Mouse (Mus musculus) stomach, postnatal 0 days (tissue): ENCODE measurements around the gene Ccdc155. TPM values are rescaled to one million over a fixed set of nuclear protein-coding genes. Genes with fewer than 3 reads are reported as not detected.

Experiments
- ATAC-seq: fragments of 200-750 bp; cut with Nextera tagmentation; 2 replicates; pipeline ENCODE4 v1.8.0; 2017; ENCODE audit not compliant: low FRiP score, low TSS enrichment
- DNase-seq: peaks from one replicate; pipeline ENCODE4 v3.0.0-alpha.2; 2016; ENCODE audit warnings: low spot score
- H3K27ac ChIP-seq: fragments of 300-500 bp; sonication (generic); replicated peaks from 2 replicates; pipeline ENCODE4 v1.5.1; 2014; ENCODE audit warnings: mild to moderate bottlenecking, control low read depth
- H3K27me3 ChIP-seq: fragments of 300-500 bp; sonication (generic); 2 replicates; pipeline ENCODE4 v1.6.1; 2014; ENCODE audit warnings: low read length; ENCODE audit not compliant: control insufficient read depth, insufficient read depth
- H3K36me3 ChIP-seq: fragments of 300-500 bp; sonication (generic); 2 replicates; pipeline ENCODE4 v1.6.1; 2014; ENCODE audit warnings: low read length, mixed read lengths; ENCODE audit not compliant: control insufficient read depth, insufficient read depth
- H3K4me1 ChIP-seq: fragments of 300-500 bp; sonication (generic); replicated peaks from 2 replicates; pipeline ENCODE4 v1.6.1; 2014; ENCODE audit warnings: antibody characterized with exemption; ENCODE audit not compliant: control insufficient read depth, insufficient read depth
- H3K4me2 ChIP-seq: fragments of 300-500 bp; sonication (generic); replicated peaks from 2 replicates; pipeline ENCODE4 v1.6.1; 2014; ENCODE audit warnings: low read depth, mild to moderate bottlenecking, control low read depth, moderate library complexity
- H3K4me3 ChIP-seq: fragments of 300-500 bp; sonication (generic); 2 replicates; pipeline ENCODE4 v1.5.1; 2014; ENCODE audit warnings: low read depth, low read length, control low read depth
- H3K9ac ChIP-seq: fragments of 300-500 bp; sonication (generic); 2 replicates; pipeline ENCODE4 v1.6.1; 2014; ENCODE audit warnings: mild to moderate bottlenecking, low read length, control low read depth, mixed read lengths
- H3K9me3 ChIP-seq: fragments of 300-500 bp; sonication (generic); 2 replicates; pipeline ENCODE4 v1.6.1; 2016; ENCODE audit warnings: low read length; ENCODE audit not compliant: control insufficient read depth
- CTCF ChIP-seq: IDR thresholded peaks from 2 replicates; pipeline ENCODE4 v1.5.1; 2016; ENCODE audit warnings: antibody characterized with exemption, low read depth, mild to moderate bottlenecking, moderate library complexity
- EP300 ChIP-seq: optimal IDR thresholded peaks from 2 replicates; pipeline ENCODE3; 2016; ENCODE audit warnings: antibody characterized with exemption
- WGBS: fragments of 180-500 bp; shearing (Covaris S2); extraction: QIAGEN DNeasy Blood & Tissue Kit; methylation state at CpG from one replicate; pipeline ENCODE4 v1.1.7; 2014; 5-methylcytosine and 5-hydroxymethylcytosine counted together
- polyA plus RNA-seq: library from polyadenylated mRNA; unstranded; fragments of >200 nt; fragmentation: Nextera tagmentation; extraction: Ambion mirVana; gene quantifications from 2 replicates; pipeline ENCODE4 v1.2.1, GENCODE M21; 2015

The Ccdc155 gene
- polyA plus RNA-seq, 1 experiment from 2014 or later = 0.13 TPM

DNA sequence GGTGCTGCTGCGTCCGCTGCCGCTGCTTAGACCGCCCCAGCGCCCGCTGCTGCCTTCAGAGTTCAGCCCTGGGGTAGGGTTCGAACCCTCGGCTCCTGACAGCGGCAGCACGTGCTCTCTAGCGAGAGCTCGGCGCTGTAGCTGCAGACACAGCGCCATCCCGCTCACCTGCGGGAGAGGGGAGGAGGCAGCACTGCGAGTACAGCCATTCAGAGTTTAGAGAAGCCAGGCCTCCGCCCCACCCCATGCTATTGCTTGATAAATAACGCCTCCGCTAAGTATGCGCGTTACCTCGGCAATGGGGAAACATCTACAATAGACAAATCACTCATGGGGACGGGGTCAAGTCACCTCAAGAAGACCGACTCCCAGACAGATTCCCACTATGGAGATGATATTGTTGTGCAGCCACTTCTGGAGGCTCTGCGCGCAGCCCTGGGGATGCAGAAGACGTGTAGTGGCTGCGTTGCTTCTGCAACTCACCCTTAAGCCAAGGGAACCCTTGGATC lies 29.7 kb upstream of the Ccdc155 start:
- Histone ChIP-seq H3K9me3 (no peaks in the 10 kb centered on the region), H3K4me1 (peaks cover 9% of the 10 kb centered on the region; the same call in 1 of the 2 replicates), H3K27ac (peak overlapping the region; percentile 30; the same call in 1 of the 2 replicates), H3K27me3 (0 out of 2 replicates have a peak, but pooled peaks cover 2% of the 10 kb centered on the region), H3K36me3 (no peaks in the 10 kb centered on the region; the same call in 1 of the 2 replicates), H3K4me2 (peak overlapping the region; percentile 51), H3K9ac (0 out of 2 replicates have a peak overlapping the region, but pooled peaks have one; percentile 1), H3K4me3 (peak overlapping the region; percentile 24; the same call in 1 of the 2 replicates)
- DNase-seq (peak; percentile 67), ATAC-seq (peak; percentile 50; the same call in 1 of the 2 replicates)
- TF ChIP-seq EP300 = no peak
- peak; percentile 26; the same call in 1 of the 2 replicates for TF ChIP-seq CTCF
- 15% methylated on average over 29 of the region's 29 CpGs for WGBS

- Histone ChIP-seq H3K4me3 (0 out of 2 replicates have a peak overlapping the region, but pooled peaks have one; percentile 2), H3K36me3 (no peaks in the 10 kb centered on the region; the same call in 1 of the 2 replicates), H3K9me3 (no peaks in the 10 kb centered on the region), H3K4me1 (peaks cover 9% of the 10 kb centered on the region; the same call in 1 of the 2 replicates), H3K27me3 (0 out of 2 replicates have a peak, but pooled peaks cover 2% of the 10 kb centered on the region), H3K27ac (peak overlapping the region; percentile 4; the same call in 1 of the 2 replicates), H3K4me2 (peak overlapping the region; percentile 51), H3K9ac (0 out of 2 replicates have a peak overlapping the region, but pooled peaks have one; percentile 1)
- 40% methylated on average over 20 of the region's 20 CpGs for WGBS
- ATAC-seq (no peak), DNase-seq (no peak)
- TF ChIP-seq CTCF (no peak), EP300 (no peak)
Observed at GRCm38 (mm10) chr7:45233580-45234332, 29.1 kb upstream of the Ccdc155 start.

GRCm38 (mm10) chr7:45232716-45233465 lies 28.2 kb upstream of the Ccdc155 start:
- Histone ChIP-seq H3K36me3 (no peaks in the 10 kb centered on the region; the same call in 1 of the 2 replicates), H3K4me2 (no peak overlapping the region), H3K4me3 (no peak overlapping the region), H3K27me3 (no peaks in the 10 kb centered on the region), H3K9me3 (no peaks in the 10 kb centered on the region), H3K9ac (no peak overlapping the region), H3K27ac (no peak overlapping the region), H3K4me1 (peaks cover 9% of the 10 kb centered on the region; the same call in 1 of the 2 replicates)
- TF ChIP-seq CTCF (no peak), EP300 (no peak)
- WGBS = 67% methylated on average over 13 of the region's 13 CpGs
- ATAC-seq = no peak
- peak; percentile 10 for DNase-seq

DNA sequence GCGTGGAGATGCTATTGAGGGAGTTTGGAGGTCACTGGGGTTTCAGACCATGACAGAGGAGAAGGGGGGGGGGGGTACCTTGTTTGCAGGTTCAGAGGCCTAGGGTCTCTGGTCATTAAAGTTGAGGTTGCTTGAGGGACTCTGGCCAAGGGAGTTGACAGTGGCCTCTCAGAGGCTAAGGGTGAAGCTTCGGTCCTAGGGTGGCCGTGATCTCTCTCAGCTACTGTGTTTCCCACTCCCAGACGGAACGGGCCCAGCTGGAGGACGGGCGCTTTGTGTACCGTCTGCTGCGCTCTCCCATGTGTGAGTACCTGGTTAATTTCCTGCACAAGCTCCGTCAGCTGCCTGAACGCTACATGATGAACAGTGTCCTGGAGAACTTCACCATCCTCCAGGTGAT lies 27.2 kb upstream of the Ccdc155 start:
- H3K4me3 ChIP-seq = no peak overlapping the region
- H3K4me2 ChIP-seq = no peak overlapping the region
- ATAC-seq (no peak), DNase-seq (peak; percentile 11)
- no peaks in the 10 kb centered on the region for H3K27me3 ChIP-seq
- H3K27ac ChIP-seq = no peak overlapping the region
- no peak overlapping the region for H3K9ac ChIP-seq
- H3K4me1 ChIP-seq = peaks cover 9% of the 10 kb centered on the region; the same call in 1 of the 2 replicates
- TF ChIP-seq EP300 (no peak), CTCF (no peak)
- H3K36me3 ChIP-seq = no peaks in the 10 kb centered on the region; the same call in 1 of the 2 replicates
- 85% methylated on average over 11 of the region's 11 CpGs for WGBS
- H3K9me3 ChIP-seq = no peaks in the 10 kb centered on the region

GRCm38 (mm10) chr7:45231192-45231591 lies 26.5 kb upstream of the Ccdc155 start:
- Histone ChIP-seq H3K27ac (no peak overlapping the region), H3K27me3 (no peaks in the 10 kb centered on the region), H3K9me3 (no peaks in the 10 kb centered on the region), H3K9ac (no peak overlapping the region), H3K4me3 (no peak overlapping the region), H3K4me1 (peaks cover 9% of the 10 kb centered on the region; the same call in 1 of the 2 replicates), H3K4me2 (no peak overlapping the region), H3K36me3 (peaks cover 3% of the 10 kb centered on the region; the same call in 1 of the 2 replicates)
- TF ChIP-seq CTCF (no peak), EP300 (no peak)
- ATAC-seq (no peak), DNase-seq (no peak)
- WGBS = 81% methylated on average over 12 of the region's 12 CpGs
